Mouse (Mus musculus) neural tube, embryonic 14.5 days (tissue): Measurements from ENCODE around the gene Camkmt. TPM values are rescaled to one million over a fixed set of nuclear protein-coding genes. Genes with fewer than 3 reads are reported as not detected.

ENCODE experiments used
- ATAC-seq: fragments of 200-750 bp; cut with Nextera tagmentation; 2 replicates; pipeline ENCODE4 v1.8.0; 2017; ENCODE audit warnings: low read depth, mild to moderate bottlenecking, moderate TSS enrichment, moderate library complexity
- H3K27ac ChIP-seq: fragments of 300-500 bp; sonication (generic); 2 replicates; pipeline ENCODE4 v1.5.1; 2014; ENCODE audit warnings: low read depth, mild to moderate bottlenecking, control low read depth, low read length, moderate library complexity, mixed read lengths
- H3K27me3 ChIP-seq: fragments of 300-500 bp; sonication (generic); 2 replicates; pipeline ENCODE4 v1.6.1; 2014; ENCODE audit warnings: low read length; ENCODE audit not compliant: control insufficient read depth, insufficient read depth
- H3K36me3 ChIP-seq: fragments of 300-500 bp; sonication (generic); 2 replicates; pipeline ENCODE4 v1.6.1; 2014; ENCODE audit warnings: low read length, mixed read lengths; ENCODE audit not compliant: control insufficient read depth, insufficient read depth
- H3K4me1 ChIP-seq: fragments of 300-500 bp; sonication (generic); 2 replicates; pipeline ENCODE4 v1.6.1; 2014; ENCODE audit warnings: low read length; ENCODE audit not compliant: control insufficient read depth, insufficient read depth
- H3K4me2 ChIP-seq: fragments of 300-500 bp; sonication (generic); 2 replicates; pipeline ENCODE4 v1.6.1; 2014; ENCODE audit warnings: mild to moderate bottlenecking, low read depth, low read length, control low read depth
- H3K4me3 ChIP-seq: fragments of 300-500 bp; sonication (generic); 2 replicates; pipeline ENCODE4 v1.5.1; 2014; ENCODE audit warnings: low read depth, low read length, control low read depth, mixed read lengths
- H3K9ac ChIP-seq: fragments of 300-500 bp; sonication (generic); replicated peaks from 2 replicates; pipeline ENCODE4 v1.6.1; 2014; ENCODE audit warnings: low read depth, mild to moderate bottlenecking, control low read depth, low read length, mixed read lengths
- H3K9me3 ChIP-seq: fragments of 300-500 bp; sonication (generic); 2 replicates; pipeline ENCODE4 v1.6.1; 2016; ENCODE audit warnings: low read length; ENCODE audit not compliant: control insufficient read depth
- WGBS: fragments of 180-500 bp; shearing (Covaris S2); extraction: QIAGEN DNeasy Blood & Tissue Kit; methylation state at CpG from one replicate; pipeline ENCODE4 v1.1.7; 2014; 5-methylcytosine and 5-hydroxymethylcytosine counted together
- polyA plus RNA-seq: library from polyadenylated mRNA; unstranded; fragments of >200 nt; fragmentation: Nextera tagmentation; extraction: Ambion mirVana; gene quantifications from 2 replicates; pipeline ENCODE4 v1.2.1, GENCODE M21; 2014

Camkmt gene
- polyA plus RNA-seq, 1 experiment from 2014 or later, result 24.5 TPM

DNA sequence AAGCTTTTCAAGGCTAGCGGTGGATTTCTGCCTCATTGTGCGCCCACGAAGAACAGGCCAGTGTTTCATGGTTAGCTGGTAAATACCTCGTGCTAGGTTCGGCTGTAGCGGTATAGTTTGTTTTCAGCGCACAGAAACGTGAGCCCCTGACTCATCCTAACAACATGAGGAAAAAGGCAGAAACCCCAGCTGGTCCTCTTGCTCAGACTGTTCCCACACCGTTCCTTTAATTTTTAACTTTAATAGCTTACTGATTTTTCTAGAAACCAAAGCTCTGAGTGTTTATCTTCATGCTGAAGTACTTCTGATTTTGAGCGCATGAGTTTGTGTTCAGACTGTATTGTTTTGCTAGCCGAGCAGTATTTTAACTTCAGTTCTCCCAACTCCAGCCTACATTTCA, 109.0 kb downstream of the Camkmt start:
- H3K27ac ChIP-seq, result no peak overlapping the region
- H3K27me3 ChIP-seq, result no peaks in the 10 kb centered on the region
- no peak overlapping the region for H3K9ac ChIP-seq
- no peak overlapping the region for H3K4me2 ChIP-seq
- no peaks in the 10 kb centered on the region for H3K9me3 ChIP-seq
- no peak for ATAC-seq
- 88% methylated on average over 11 of the region's 11 CpGs for WGBS
- no peak overlapping the region for H3K4me3 ChIP-seq
- H3K4me1 ChIP-seq, result no peaks in the 10 kb centered on the region
- H3K36me3 ChIP-seq, result no peaks in the 10 kb centered on the region

DNA sequence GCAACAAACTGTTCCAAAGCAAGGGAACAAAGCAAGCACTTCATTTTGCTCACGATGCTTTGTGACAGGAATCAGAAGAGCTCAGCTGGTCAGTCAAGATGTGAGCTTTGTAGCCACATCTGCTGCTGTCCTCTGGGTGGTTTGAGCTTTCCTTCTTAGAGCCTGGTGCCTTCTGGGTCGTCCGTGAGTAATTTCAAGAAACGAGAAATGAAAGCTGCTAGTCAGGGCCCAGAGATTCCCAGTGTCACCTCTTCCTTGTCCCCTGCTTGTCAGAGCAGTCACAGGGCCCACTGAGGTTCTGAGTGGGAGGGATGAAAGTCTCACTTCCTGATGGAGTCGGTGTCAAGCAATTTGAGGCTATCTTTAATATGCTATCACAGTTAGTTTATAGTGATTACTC, 127.7 kb downstream of the Camkmt start:
- Histone ChIP-seq H3K4me2 (no peak overlapping the region), H3K4me1 (no peaks in the 10 kb centered on the region), H3K36me3 (no peaks in the 10 kb centered on the region), H3K9me3 (no peaks in the 10 kb centered on the region), H3K27ac (no peak overlapping the region), H3K9ac (no peak overlapping the region), H3K4me3 (no peak overlapping the region), H3K27me3 (no peaks in the 10 kb centered on the region)
- no peak for ATAC-seq
- 80% methylated on average over 5 of the region's 5 CpGs for WGBS

DNA sequence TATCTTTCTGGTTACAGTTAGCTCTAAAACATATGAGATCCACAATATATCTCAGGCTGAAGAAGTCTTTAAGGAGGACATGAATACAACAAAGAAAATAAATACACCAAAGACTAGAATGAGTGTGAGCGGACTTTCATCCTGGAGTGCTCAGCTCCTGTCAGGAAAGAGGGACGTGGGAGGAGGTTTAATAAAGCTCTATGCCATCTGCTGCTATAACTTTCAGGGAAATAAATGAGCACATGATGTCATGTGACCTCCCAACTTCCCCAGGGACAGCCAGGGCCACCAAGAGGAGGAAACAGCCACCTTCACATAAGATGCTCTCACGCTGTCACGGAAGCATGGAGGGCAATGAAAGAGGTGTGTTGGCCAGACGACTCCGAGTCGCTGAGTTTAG, 151.8 kb downstream of the Camkmt start:
- ATAC-seq, result no peak

DNA sequence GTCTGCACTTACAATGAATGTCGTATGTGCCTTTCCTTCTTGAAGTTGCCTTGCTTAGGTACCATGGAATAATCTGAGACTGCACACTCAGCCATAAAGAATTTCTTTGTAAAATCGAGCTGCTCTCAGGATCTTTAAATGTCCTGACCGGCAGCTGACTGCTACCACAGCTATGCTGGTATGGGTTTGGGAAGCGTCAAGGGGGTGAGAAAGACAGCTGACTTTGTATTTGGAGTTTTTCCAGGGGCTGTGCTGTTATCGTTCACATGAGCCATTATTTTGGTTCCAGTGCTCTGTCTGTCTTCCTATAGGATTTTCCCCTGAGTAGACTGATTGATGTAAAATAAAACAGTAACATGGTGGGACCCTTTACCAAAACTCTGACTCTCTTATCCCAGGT, 158.6 kb downstream of the Camkmt start:
- Histone ChIP-seq H3K9ac (no peak overlapping the region), H3K4me1 (no peaks in the 10 kb centered on the region), H3K27ac (no peak overlapping the region), H3K27me3 (no peaks in the 10 kb centered on the region), H3K36me3 (no peaks in the 10 kb centered on the region), H3K4me2 (no peak overlapping the region), H3K4me3 (no peak overlapping the region), H3K9me3 (no peaks in the 10 kb centered on the region)
- ATAC-seq, result no peak
- WGBS, result 69% methylated on average over 5 of the region's 5 CpGs

More for the DNA sequence above, 151.8 kb downstream of the Camkmt start:
- 82% methylated on average over 7 of the region's 7 CpGs for WGBS
- H3K4me1 ChIP-seq, result no peaks in the 10 kb centered on the region
- H3K4me2 ChIP-seq, result no peak overlapping the region
- no peak overlapping the region for H3K27ac ChIP-seq
- H3K36me3 ChIP-seq, result no peaks in the 10 kb centered on the region
- H3K4me3 ChIP-seq, result no peak overlapping the region
- H3K9me3 ChIP-seq, result no peaks in the 10 kb centered on the region
- no peaks in the 10 kb centered on the region for H3K27me3 ChIP-seq
- H3K9ac ChIP-seq, result no peak overlapping the region

DNA sequence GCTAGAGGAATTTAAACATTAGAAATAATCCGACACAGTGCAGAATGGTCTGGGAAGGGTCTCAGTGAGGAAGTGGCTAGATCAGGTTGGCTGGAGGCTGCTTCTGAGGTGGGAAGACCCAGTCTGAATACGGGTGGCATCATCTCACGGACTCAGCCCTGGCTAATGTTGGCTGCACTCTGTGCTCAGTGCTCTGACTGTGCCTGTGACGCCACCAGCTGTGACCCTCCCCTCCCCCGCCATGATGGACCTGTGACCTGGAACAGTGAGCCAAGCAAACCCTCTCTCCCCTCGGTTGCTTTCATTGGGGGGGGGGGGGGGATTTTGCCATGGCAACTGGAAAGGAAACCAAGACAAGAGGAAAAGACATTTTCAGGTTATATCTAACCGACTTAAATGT, 159.4 kb downstream of the Camkmt start:
- Histone ChIP-seq H3K9ac (no peak overlapping the region), H3K27ac (no peak overlapping the region), H3K9me3 (no peaks in the 10 kb centered on the region), H3K36me3 (no peaks in the 10 kb centered on the region), H3K4me1 (no peaks in the 10 kb centered on the region), H3K4me3 (no peak overlapping the region), H3K4me2 (no peak overlapping the region), H3K27me3 (no peaks in the 10 kb centered on the region)
- WGBS, result 43% methylated on average over 7 of the region's 7 CpGs
- peak; percentile 31; the same call in 1 of the 2 replicates for ATAC-seq

DNA sequence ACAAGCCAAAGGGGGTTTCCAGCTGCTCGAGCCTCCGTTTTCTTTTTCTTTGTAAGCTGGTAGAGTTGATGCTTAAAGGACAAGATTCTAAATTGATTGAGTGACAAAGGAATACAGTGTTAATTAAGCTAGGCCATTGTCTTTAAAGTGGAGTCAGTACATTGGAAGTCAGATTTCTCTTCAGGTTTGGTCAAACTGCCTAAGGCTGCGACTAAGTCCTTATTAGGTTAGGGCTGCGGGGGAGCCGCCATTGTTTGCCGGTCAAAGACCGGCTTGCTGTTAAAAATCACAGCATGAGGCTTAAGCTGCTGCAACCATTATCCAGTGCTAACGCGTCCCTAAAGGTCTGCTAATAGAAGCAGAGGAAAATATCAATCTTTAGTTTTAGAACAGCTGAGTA, 166.6 kb downstream of the Camkmt start:
- 5% methylated on average over 9 of the region's 9 CpGs for WGBS
- Histone ChIP-seq H3K9me3 (no peaks in the 10 kb centered on the region), H3K9ac (0 out of 2 replicates have a peak overlapping the region, but pooled peaks have one; percentile 16), H3K4me3 (no peak overlapping the region), H3K36me3 (no peaks in the 10 kb centered on the region), H3K27ac (peak overlapping the region; percentile 39), H3K4me1 (peaks cover 6% of the 10 kb centered on the region), H3K4me2 (no peak overlapping the region), H3K27me3 (no peaks in the 10 kb centered on the region)
- ATAC-seq, result peak; percentile 42; the same call in 1 of the 2 replicates

DNA sequence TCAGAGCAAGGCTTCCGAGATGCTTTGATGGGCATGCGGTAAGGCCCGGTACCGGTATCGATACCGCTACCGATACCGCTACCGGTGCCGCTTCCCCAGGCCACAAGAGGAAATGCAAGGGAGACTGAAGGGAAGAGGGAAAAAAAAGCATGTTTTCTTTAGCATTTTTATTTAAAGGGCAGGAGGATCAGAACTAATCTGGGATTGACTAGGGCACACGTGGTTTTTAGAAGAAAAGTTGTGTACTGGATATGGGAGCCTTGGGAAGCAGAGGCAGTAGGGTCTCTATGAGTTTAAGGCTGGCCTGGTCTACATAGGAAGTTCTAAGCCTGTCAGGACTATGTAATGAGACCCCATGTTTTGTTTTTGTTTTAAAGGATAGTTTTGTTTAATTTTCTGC, 167.0 kb downstream of the Camkmt start:
- H3K27ac ChIP-seq, result no peak overlapping the region; the same call in 1 of the 2 replicates
- no peaks in the 10 kb centered on the region for H3K36me3 ChIP-seq
- H3K9me3 ChIP-seq, result no peaks in the 10 kb centered on the region
- H3K4me3 ChIP-seq, result no peak overlapping the region
- H3K4me1 ChIP-seq, result peaks cover 6% of the 10 kb centered on the region
- WGBS, result 61% methylated on average over 11 of the region's 11 CpGs
- ATAC-seq, result no peak
- H3K9ac ChIP-seq, result no peak overlapping the region
- no peak overlapping the region for H3K4me2 ChIP-seq
- no peaks in the 10 kb centered on the region for H3K27me3 ChIP-seq

DNA sequence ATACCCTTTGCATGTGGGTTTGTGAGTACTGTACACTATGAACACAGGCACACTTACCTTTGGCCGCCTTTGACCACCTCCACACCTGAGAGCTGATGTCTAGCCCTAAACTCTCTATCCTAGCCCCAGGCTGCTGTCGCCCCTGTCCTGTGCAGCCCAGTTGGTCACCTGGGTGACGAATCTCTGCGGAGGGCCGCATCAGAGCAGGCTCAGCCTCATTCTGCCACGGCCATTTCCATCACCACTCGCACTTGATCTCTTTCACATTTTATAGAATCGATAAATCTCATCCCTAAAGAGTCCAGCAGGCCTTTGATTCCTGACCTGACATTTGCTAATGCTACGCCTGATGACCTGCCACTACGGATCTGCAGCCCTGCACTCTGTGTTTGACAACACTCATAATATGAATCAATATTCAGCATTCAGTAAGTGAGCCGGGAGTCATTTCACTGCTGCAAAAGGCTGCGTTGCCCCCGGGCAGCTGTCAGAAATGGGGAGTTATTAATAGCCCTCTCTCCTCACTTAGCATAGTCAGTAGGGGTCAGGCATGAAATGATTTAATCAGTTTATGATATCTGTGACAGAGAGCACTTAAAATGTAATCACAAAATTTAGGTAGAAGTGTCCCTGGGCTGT, 168.5 kb downstream of the Camkmt start:
- no peak overlapping the region for H3K9ac ChIP-seq
- peak overlapping the region; percentile 18; the same call in 1 of the 2 replicates for H3K27ac ChIP-seq

DNA sequence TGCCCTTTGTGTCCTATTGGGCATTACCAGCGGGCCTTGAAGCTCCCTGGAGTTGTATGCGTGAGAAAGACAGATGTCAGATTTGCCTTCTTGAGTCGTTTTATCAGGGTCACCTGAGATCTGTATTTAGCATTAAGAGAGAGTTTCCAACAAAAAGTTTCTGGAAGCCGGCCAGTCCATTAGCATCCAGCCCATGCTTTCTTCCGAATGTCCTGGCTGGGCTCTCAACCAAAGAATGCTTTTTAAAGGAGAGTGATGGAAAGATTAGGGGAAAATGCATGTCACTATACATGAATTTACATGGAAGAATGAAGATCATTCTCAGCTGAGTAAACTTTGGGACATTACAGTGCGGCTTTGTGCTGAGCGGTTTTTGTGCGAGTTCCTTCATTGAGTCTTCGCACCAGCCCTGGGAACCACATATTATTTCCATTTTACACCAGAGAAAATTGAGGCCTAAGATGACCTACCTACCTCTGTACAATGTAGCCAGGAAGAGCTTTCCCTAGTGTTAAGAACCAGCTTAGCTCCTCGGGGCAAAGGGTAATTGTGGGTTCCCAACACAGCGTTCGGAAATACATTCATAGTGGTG, 176.6 kb downstream of the Camkmt start:
- no peak for ATAC-seq
- Histone ChIP-seq H3K36me3 (no peaks in the 10 kb centered on the region), H3K4me1 (no peaks in the 10 kb centered on the region), H3K27ac (no peak overlapping the region), H3K9me3 (no peaks in the 10 kb centered on the region), H3K9ac (no peak overlapping the region), H3K27me3 (no peaks in the 10 kb centered on the region), H3K4me2 (no peak overlapping the region), H3K4me3 (no peak overlapping the region)
- 78% methylated on average over 12 of the region's 12 CpGs for WGBS

More for the DNA sequence above, 168.5 kb downstream of the Camkmt start:
- WGBS, result 56% methylated on average over 13 of the region's 13 CpGs
- Histone ChIP-seq H3K4me2 (no peak overlapping the region), H3K9me3 (no peaks in the 10 kb centered on the region), H3K4me3 (no peak overlapping the region), H3K27me3 (no peaks in the 10 kb centered on the region), H3K4me1 (peaks cover 6% of the 10 kb centered on the region), H3K36me3 (no peaks in the 10 kb centered on the region)
- ATAC-seq, result peak; percentile 57
